Mouse (Mus musculus) cortical plate, adult 2 months (tissue): ENCODE measurements around the gene Nol6.

ENCODE experiments used
- CTCF ChIP-seq: fragments of 200-500 bp; IDR thresholded peaks from 2 replicates; pipeline ENCODE4 v1.5.1; 2011; ENCODE audit warnings: mild to moderate bottlenecking, control low read depth, low read length; ENCODE audit not compliant: insufficient read depth; ENCODE audit errors: extremely low read depth
- POLR2A ChIP-seq: fragments of 200-500 bp; IDR thresholded peaks from 2 replicates; pipeline ENCODE4 v1.6.1; 2011; ENCODE audit warnings: mild to moderate bottlenecking, low read length, control low read depth; ENCODE audit not compliant: insufficient read depth; ENCODE audit errors: extremely low read depth

DNA sequence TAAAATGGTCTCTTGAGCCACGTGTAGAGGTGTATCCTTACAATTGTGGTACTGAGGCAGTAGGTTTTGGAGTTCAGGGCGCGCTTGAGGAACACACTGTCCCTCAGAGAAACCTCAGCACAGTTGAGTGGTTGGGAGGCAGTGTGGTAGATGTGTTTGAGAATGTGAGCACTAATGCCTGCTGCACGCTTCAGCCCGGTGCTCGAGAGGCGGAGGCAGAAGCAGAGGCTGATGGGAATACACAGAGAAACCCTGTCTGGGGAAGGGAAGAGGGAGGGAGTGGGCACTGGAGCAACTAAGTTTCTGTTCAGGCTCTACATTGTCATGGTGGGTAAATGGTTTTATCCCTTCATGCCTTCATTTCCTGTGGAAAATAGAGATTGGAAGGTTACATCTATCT is 26.9 kb upstream of the Nol6 start:
- TF ChIP-seq CTCF (no peak), POLR2A (no peak)
